Mouse (Mus musculus): ENCODE measurements at regions not wholly inside any gene's neighbourhood (a gene's known extent, or its start where the extent isn't known, plus 50 kb on each side); places are given as distances from the start of the nearest gene placed in this dataset.
"Not testable (repeated sequence)": the region's sequence is repeated elsewhere in the genome, so short reads cannot be mapped to it uniquely, and the experiment has no call there.

DNA sequence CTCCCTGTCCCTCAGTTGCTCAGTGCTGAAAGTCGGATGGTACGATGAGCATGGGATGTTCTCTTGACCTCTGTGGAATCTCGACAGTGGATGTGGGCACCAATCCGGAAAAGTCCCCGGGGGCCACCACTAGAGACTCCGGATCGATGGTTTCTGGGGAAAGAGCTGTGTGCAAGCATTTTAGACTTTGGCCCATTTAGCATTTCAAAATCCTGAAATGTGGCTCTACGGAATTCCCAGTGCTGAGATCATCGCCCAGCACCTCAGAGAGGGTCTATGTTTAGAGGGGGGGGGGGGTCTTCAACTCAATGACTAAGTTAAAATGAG is 68.6 kb downstream of the Tomm20 start:
- intact Hi-C loops (cut with DNase I): no loop called here
- DNase-seq: no peak

DNA sequence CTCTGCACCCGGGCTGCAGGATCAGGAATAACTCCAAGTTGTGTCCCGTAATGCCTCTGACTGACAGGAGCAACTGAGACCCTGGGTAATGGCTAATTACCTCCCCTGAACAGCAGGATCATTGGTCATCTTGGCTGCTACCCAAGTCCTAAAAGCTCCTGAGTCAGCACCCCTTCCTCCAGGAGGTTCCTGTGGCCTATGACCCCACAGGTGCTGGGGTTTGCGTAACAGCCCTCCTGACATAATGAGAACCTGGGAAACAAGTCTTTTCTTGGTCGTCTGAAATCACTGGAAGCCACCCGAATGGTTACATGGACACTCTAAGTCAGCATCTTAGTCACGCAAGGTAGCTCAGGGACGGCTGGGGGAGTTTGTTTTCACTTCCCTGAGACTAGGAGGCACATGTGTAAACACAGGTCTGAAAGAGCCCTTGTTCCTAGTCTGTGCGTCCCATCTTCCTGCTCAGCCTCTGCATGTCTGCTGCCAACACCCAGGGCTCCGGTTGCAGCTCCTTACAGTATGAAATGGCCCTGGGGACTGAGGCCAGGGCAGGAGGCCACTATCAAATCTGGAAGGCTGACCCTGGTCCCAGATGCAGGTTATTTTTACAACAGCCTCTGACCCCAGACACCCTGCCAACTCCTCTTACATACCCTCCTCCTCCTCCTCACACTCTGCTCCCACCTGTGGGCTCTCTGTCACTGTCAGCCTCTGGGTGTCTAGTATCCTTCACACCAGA is 69.2 kb downstream of the Tomm20 start:
- no peak for DNase-seq
- intact Hi-C loops (cut with DNase I): no loop called here

DNA sequence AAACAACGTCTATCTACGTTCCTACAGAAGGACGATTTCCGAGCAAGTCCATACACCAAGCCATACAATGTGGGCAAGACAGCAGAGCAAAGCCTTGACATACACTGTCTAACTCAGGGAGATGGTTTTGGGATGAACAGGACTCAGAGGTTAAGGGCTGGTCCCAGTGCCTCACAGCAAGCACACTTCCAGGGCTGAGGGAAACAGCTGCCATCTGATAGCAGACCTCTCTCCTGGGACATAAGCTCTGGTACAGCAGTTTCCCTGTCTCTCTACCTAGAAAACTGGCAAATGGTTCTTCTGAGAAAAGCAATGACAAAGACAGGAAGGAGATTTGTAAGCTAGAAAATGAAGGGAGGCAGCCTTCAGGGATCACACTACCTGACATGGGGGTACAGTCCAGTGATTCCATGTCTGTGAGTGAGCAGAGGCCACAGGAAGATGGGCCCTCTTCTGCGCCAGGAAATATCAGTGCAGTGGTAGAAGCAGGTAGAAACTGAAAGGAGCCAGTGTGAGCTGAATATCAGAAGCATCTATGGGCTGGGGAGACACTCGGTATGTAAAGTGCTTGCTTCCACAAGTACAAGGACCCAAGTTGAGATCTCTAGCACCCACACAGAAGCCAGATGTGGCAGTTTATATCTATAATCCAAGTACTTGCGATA is 70.0 kb downstream of the Tomm20 start:
- intact Hi-C loops (cut with DNase I): no loop called here
- no peak for DNase-seq

DNA sequence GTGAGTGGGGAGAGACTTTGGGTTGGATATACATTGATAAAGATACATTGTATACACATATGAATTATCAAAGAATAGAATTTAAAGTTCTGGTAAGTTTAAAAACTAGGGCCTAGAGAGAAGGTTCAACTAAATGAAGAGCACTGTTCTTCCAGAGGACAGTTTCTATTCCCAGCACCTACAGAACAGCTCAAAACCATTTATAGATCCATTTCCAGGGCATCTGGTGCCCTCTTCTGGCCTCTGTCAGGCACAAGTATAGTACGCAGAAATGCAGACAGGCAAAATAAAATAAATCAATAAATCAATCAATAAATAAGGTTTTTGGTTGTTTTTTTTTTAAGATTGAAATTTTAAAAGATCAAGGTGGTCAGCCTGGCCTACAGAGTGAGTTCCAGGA is 70.8 kb downstream of the Tomm20 start:
- DNase-seq: no peak
- intact Hi-C loops (cut with DNase I): no loop called here

DNA sequence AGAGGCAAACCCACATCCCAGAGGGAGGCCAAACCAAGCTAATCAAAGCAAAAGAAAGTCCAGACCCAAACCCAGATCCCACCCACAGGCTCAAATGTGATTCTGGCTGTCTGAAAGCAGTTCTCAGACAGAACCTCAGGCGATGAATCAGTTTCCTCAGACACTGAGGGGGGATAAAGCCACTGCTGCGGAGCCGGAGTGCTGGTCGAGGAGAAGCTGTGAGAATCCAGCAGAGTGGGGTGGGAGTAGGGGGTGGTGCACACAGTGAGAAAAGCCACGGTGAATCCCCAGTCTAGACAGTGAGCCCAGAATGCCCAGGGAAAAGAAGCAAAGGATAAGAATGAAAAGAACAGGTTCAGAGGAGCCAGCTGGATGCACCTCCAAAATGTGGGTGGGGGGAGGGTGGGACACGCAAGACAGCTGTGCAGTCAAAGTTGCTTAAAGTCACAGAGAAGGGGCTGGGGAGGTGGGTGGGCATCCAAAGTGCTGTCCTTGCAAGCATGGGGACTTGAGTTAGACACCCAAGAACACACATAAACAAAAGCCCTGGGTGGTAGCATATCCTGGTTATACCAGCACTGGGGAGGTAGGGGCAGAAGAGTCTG is 71.4 kb downstream of the Tomm20 start:
- DNase-seq: no peak
- intact Hi-C loops (cut with DNase I): no loop called here

DNA sequence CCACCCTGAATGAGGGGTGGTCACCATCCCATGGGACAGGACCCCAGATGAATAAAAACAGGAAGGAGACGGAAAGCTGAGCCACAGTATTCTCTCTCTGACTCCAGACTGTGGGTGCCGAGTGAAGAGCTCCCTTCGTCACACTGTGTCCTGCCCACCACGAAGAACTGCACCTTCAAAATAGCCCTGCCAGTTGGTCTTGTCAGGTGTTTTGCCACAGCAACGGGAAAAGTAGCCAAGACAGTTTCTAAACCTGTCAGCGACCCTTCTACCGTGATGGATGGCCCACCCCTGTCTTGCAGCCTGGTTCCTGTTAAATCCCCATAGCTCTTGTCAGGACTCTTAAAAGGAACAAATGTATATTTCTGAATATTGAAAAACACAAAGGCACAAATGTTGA is 72.3 kb downstream of the Tomm20 start:
- intact Hi-C loops (cut with DNase I): no loop called here
- DNase-seq: no peak

DNA sequence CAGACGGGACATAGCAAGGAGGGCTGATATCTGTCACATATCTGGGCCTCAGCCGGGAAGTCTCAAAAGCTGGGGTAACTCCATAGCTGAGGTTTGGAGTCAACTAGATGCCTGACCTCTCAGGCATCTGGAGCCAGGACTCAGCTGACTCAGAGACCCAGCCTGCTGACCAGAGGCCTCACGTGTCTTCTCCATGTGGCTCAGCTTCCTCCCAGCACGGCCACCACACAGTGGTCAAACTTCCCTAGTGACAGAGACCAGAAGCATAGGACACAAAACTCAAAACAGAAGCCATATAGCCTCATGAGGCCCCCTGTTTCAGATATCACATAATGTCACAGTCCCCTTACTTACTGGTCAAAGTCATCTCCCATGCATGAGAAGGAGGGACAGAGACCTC is 73.1 kb downstream of the Tomm20 start:
- intact Hi-C loops (cut with DNase I): no loop called here
- DNase-seq: peak in 1 of 2 experiments; percentile 45

DNA sequence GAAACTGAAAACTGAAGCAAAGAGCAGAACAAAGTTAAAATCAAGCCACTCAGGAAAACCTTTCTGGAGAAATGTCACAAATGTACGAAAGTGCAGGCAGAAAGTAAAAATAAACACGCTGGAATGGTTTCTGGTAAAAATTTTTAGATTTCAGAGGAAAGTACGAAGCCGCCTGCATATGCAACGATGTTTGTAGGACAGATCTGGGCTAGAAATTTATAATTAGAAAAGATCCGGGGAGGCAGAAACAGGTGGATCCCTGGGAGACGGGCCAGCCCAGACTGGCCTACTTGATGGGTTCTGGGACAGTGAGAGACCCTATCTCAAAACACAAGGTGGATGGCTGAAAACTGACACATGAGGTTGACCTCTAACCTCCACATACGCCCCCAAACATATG is 73.5 kb downstream of the Tomm20 start:
- no peak for DNase-seq
- intact Hi-C loops (cut with DNase I): no loop called here

DNA sequence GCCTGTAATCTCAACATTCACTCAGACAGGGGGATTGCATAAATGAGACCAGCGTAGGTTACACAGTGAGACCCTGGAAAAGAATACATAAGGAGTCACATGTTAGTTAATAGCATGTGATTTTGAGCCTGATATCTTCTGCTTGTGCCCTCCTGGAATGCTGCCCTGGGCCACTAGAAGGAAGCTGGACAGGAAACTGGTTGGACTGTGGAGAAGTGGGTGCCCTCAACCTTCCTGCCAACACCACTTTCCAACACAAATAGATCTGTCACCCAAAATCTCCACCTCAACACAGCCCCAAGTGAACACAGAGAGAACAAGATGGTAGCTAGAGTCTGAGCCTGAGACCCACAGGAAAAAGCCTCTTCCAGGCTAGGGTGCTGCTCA is 76.2 kb downstream of the Tomm20 start:
- no peak for DNase-seq
- intact Hi-C loops (cut with DNase I): no loop called here

DNA sequence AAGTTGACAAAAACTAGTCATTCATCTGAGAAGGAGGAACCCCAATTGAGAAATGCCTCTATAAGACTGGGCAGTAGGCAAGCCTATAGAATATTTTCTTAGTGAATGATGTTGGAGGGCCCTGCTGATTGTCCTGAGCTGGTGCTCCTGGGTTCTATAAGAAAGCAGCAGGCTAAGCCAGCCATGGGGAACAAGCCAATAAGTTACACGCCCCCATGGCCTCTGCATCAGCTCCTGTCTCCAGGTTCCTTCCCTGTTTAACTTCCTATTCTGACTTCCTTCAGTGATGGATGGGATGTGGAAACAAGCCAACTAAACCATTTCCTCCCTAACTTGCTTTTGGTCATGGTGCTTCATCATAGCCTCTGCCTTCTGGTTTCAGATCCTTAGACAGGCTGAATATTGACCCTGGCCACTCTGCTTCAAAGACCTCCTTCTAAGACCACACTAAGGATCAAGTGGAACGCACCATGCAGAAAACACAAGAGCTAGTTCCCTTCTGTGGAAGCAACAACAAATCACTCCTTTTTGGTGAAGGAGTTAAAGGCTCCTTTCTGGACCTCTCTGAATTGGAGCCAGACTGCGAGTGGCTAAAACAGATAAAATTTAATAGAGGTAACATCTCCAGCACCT is 76.7 kb downstream of the Tomm20 start:
- intact Hi-C loops (cut with DNase I): no loop called here
- DNase-seq: no peak

DNA sequence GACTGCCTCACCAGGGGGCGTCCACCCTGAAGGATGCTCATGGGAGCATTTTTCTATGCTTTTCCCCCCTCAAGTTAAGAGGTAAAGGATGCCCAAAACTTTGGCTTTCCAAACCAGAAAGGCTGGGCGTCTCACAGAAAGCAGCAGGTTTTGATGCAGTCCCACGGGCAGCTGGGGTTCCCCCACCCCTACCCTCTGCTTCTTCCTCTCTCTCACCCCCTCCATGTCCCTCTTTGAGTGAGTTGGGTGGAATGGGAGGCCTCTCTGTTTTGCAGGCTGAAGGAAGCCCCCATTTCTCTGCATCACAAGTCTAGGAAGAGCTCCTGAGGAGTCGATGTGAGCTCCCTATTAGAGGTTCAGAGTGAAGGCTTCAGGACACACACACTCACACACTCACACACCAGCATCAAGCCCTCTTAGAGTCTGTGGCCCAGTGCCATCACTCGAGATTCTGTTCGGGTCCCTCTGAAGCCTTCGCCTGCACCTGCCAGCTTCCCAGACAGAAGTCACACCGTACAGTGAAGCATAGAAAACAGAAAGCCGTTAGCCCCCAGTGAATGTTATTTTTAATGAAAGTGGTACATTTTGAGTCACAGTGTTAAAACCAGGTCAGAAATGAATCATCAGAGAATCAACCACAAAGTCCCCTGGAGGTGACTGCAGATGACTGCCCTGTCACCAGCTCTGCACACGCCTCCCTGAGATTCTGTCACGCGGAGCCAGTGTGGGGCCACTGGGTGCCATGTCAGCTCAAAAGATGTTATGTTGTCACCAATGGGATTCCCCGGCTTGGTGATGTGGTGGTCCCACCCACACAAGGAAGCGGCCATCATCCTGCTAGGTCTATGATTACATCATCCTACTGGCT is 78.3 kb downstream of the Tomm20 start:
- DNase-seq: no peak

DNA sequence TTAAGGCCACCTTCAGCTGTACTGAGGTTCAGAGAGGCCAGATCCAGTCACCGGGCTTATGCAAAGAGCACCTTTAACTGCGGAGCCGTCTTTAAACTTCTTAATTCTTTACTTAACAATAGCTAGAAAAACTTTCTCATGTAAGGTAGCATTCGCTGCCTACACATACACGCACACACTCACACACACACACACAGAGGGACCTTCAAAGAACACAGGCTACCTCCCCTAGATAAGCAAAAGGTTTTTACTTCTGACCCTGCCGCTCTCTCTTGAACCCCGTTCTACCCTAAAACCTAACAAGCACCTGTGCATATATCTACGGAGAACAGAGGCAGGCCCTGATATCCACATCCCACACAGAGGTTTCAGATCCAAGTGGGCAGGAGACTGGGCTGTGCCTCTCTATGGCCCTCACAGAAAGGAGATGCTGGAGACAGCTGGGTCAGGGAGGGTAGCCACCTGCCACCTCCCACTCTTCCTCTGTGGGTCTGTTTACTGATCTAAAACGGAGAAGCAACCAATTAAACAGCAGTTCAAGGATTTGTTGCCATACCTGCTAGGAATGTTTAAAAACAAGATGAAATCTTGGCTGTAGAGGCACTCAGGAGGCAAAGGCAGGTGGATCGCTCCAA is 81.2 kb downstream of the Tomm20 start:
- DNase-seq: no peak
- intact Hi-C loops (cut with DNase I): no loop called here

More for the DNA sequence above, 78.3 kb downstream of the Tomm20 start:
- intact Hi-C loops (cut with DNase I): no loop called here

DNA sequence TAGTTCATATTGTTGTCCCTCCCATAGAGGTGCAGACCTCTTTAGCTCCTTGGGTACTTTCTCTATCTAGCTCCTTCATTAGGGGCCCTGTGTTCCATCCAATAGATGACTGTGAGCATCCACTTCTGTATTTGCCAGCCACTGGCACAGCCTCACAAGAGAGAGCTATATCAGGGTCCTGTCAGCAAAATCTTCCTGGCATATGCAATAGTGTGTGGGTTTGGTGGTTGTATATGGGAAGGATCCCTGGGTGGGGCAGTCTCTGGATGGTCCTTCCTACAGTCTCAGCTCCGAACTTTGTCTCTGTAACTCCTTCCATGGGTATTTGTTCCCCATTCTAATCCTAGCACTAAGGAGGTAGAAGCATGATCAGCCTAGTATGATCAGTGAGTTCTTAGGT is 82.0 kb downstream of the Tomm20 start:
- intact Hi-C loops (cut with DNase I): not testable (repeated sequence)

DNA sequence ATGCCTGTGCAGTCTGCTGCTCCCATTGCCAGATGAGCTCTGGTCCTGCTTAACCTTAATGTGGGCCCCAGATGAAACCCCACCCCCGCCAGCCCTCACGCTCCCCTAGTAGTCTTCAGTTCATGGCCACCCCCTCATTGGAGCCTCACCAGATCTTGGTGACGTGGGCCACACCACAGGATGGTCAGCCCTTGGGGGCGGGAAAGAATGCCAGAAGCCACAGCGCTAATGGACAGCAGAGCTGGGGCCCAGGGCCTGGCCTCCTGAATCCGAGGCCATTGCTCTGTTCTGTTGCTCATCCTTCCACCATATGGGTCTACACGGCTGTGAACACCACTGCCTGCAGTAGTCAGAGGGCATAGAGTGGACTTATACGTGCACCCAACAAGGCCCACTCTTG is 83.9 kb downstream of the Tomm20 start:
- no peak for DNase-seq
- intact Hi-C loops (cut with DNase I): no loop called here

More for the DNA sequence above, 82.0 kb downstream of the Tomm20 start:
- not testable (repeated sequence) for DNase-seq

DNA sequence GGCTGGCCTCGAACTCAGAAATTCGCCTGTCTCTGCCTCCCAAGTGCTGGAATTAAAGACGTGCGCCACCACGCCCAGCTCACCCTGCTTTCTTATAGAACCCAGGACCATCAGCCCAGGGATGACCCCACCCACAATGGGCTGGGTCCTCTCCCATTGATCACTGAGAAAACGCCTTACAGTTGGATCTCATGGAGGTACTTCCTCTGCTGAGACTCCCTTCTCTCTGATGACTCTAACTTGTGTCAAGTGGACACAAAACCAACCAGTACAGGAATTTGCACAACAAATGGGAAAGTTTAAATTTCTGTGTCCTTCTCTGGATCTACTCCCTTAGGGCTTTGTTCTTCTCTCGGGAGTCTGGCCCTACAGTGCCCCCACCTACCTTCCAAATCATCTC is 85.0 kb downstream of the Tomm20 start:
- DNase-seq: no peak
- intact Hi-C loops (cut with DNase I): no loop called here

DNA sequence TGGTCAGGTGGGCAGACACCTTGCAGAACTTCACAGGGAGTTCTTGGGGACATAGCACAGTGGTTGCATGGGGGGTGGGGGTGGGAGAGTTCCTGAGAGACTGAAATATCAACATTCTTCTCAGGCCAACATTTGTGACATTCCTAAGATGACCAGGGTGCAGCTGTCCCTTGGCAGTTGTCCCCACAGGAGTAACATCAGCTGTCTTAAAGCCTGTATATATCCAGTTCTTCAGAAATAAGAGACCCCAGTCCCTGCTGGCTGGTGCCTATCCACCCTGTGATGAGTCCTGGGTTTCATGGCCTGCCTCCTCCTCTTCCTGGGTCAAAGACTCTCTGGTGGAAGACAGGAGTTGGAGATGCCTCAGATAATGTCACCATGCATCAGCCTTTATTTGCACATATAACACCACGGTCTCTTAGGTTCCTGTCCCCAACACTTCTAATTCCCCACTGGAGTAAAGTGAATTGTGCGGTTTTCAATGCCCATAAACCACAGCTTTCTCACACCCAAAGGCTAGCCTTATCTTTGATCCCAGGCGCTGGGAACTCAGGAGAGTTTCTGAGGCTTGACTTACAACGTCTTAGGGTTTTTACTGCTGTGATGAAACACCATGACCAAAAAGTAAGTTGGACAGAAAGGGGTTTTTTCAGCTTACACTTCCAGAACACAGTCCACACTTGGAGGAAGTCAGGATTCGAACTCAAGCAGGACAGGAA is 85.8 kb downstream of the Tomm20 start:
- intact Hi-C loops (cut with DNase I): no loop called here

DNA sequence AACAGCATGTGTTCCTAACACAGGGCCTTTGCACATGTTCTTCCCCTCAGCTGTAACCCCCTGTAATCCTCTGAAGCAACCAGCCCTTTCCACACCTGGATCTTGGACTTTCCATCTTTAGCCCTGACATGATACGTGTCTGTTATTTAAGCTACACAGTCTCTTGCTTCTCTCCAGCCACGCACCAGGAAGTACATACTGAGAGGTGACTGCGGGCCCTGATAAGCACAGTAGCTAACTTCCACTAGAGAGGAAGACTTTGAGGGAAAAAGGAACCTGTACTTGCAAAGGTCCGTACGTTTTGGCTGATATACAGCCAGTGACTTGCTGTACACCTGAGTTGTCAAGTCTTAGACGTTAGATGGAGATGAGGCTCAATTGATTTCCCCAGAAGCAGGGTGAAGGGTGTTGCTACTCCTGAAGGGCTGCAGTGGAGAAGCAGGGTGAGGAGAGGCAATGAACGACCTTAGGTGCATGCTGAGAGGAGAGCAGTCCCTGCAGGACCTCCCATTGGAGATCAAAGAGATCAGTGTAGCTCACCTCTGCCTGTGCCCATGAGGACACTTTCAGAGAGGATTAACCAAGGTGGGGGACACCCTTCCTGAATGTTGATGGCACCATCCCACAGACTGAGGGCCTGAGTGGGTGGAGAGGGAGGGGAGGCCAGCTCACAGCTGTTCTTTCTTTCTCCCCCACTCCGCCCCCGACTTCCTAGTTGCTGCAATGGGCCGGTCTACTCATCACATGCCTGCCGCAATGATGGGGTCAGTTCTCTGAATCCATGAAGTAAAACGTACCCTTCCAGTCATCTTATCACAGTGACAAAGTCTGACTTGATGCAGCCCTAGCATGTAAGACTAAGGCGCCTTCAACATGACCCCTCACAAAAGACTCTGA is 88.1 kb downstream of the Tomm20 start:
- DNase-seq: no peak
- intact Hi-C loops (cut with DNase I): no loop called here

More for the DNA sequence above, 85.8 kb downstream of the Tomm20 start:
- DNase-seq: no peak

DNA sequence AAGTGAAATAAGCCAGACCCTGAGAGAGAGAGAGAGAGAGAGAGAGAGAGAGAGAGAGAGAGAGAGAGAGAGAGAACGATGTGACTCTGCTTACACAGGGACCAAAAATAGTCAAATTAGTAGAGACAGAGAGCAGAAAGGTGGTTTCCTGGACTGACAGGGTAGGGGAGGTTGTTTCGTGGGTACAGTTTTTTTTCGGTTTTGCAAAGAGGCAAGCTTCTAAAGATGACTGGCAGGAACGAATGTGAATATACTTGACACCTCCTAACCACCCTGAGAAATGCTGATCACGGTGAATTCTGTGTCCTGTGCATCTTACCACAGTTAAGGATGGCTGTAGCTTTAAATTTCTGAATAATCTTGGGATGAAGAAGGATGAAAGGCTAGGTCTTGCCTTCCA is 89.7 kb downstream of the Tomm20 start:
- DNase-seq: no peak
- intact Hi-C loops (cut with DNase I): no loop called here
